In the genomic region with DNA sequence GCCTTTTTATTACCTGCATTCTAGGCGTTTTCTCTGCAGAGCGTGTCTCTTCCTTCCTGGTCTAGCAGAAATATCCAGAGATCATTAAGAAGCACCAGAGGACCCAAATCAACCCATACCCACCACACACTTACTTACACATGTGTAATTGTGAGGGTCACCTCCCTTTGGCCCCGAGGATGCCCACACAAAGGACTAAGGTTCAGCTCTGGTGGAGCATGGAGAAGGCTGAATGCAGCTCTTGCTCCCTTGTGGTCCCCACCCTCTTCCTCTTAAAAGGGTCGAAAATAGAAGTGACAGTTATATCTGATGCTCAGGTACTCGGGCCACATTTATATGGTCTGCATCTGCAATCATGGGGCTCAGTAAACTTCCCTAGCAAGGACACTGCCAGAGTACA, we compare ENCODE assay signal across 24 mouse cellular contexts.
DNase-seq lines count a peak whose midpoint lies in the region; ATAC-seq and TF ChIP-seq lines count a peak whose summit lies in the region.
"Had no signal": no experiment of that assay in that cellular context is flagged by ENCODE, and none has a peak within 500 bp of the region (broad histone marks: within the 10 kb centered on the region; RNA-seq: fewer than 3 reads in every experiment).

No protein-coding gene starts in this region.

- H3K27ac ChIP-seq in neural tube, embryonic 11.5 days (ENCODE audit: low read depth, low read length) = peak overlapping the region; percentile 11; the same call in 1 of the 2 replicates
- no peak overlapping the region for H3K27ac ChIP-seq in hindbrain, postnatal 0 days
- peak overlapping the region; percentile 65 for H3K27ac ChIP-seq in neural tube, embryonic 15.5 days (replicated peaks)
- H3K27ac ChIP-seq: embryonic facial prominence, embryonic 15.5 days; forebrain, embryonic 10.5 days; heart, embryonic 15.5 days had no signal

- DNase-seq in heart, adult 11 months = peak; percentile 65
- DNase-seq in heart, postnatal 25 days (ENCODE audit: low spot score) = no peak
- no peak for DNase-seq in neural tube, embryonic 11.5 days (ENCODE audit: low spot score)
- DNase-seq in neural tube, embryonic 10.5 days (ENCODE audit: extremely low spot score, low spot score) = no peak
- DNase-seq in hindbrain, postnatal 0 days (ENCODE audit: low spot score) = no peak
- no peak for DNase-seq in ovary, postnatal 36 days (ENCODE audit: low spot score)
- DNase-seq in kidney, postnatal 14 days = no peak
- DNase-seq: adrenal gland, adult 8-10 months; adrenal gland, postnatal 36 days; B cell, adult 2 months; cerebellum, adult 2 months; cerebellum, postnatal 10 days; gastrocnemius, postnatal 36 days; heart, adult 18-20 months; heart, postnatal 14 days had no signal

- no peak overlapping the region for H3K4me3 ChIP-seq in neural tube, embryonic 11.5 days (ENCODE audit: low read depth, low read length)
- no peak overlapping the region for H3K4me3 ChIP-seq in hindbrain, postnatal 0 days (ENCODE audit: low read length)
- no peak overlapping the region for H3K4me3 ChIP-seq in neural tube, embryonic 15.5 days (replicated peaks)
- H3K4me3 ChIP-seq: embryonic facial prominence, embryonic 15.5 days; erythroblast, embryonic 14.5 days; forebrain, embryonic 10.5 days; heart, embryonic 15.5 days had no signal

- no peak overlapping the region for H3K4me2 ChIP-seq in neural tube, embryonic 11.5 days (ENCODE audit: low read depth)
- 0 out of 2 replicates have a peak overlapping the region, but pooled peaks have one; percentile 2 for H3K4me2 ChIP-seq in hindbrain, postnatal 0 days (ENCODE audit: low read depth, low read length)
- H3K4me2 ChIP-seq in neural tube, embryonic 15.5 days = peak overlapping the region; percentile 32; the same call in 1 of the 2 replicates
- H3K4me2 ChIP-seq: embryonic facial prominence, embryonic 15.5 days; heart, embryonic 11.5 days; heart, embryonic 15.5 days had no signal

- H3K9me3 ChIP-seq in neural tube, embryonic 11.5 days (ENCODE audit: control insufficient read depth, low read length) = no peaks in the 10 kb centered on the region
- no peaks in the 10 kb centered on the region for H3K9me3 ChIP-seq in hindbrain, postnatal 0 days (ENCODE audit: low read length)
- no peaks in the 10 kb centered on the region for H3K9me3 ChIP-seq in neural tube, embryonic 15.5 days (replicated peaks)
- H3K9me3 ChIP-seq: embryonic facial prominence, embryonic 15.5 days; forebrain, embryonic 10.5 days; heart, embryonic 15.5 days had no signal

- ATAC-seq in neural tube, embryonic 11.5 days (ENCODE audit: insufficient read depth, low FRiP score, low TSS enrichment) = no peak
- ATAC-seq in hindbrain, postnatal 0 days = no peak
- ATAC-seq in neural tube, embryonic 15.5 days (ENCODE audit: low FRiP score) = no peak
- ATAC-seq: CD4-positive, CD25-positive, alpha-beta regulatory T cell, adult 4 months; forebrain, embryonic 14.5 days had no signal

- H3K27me3 ChIP-seq in neural tube, embryonic 11.5 days (ENCODE audit: control insufficient read depth, insufficient read depth, low read length) = no peaks in the 10 kb centered on the region
- H3K27me3 ChIP-seq in hindbrain, postnatal 0 days (ENCODE audit: insufficient read depth, low read length) = no peaks in the 10 kb centered on the region
- H3K27me3 ChIP-seq in neural tube, embryonic 15.5 days (replicated peaks) = no peaks in the 10 kb centered on the region
- H3K27me3 ChIP-seq: embryonic facial prominence, embryonic 15.5 days; heart, embryonic 15.5 days had no signal

- H3K9ac ChIP-seq in neural tube, embryonic 11.5 days (ENCODE audit: low read length) = no peak overlapping the region
- no peak overlapping the region for H3K9ac ChIP-seq in hindbrain, postnatal 0 days (replicated peaks; ENCODE audit: low read length)
- no peak overlapping the region for H3K9ac ChIP-seq in neural tube, embryonic 15.5 days (replicated peaks)
- H3K9ac ChIP-seq: embryonic facial prominence, embryonic 15.5 days; heart, embryonic 15.5 days had no signal

- H3K36me3 ChIP-seq in neural tube, embryonic 11.5 days (ENCODE audit: control insufficient read depth, insufficient read depth, low read length) = no peaks in the 10 kb centered on the region
- no peaks in the 10 kb centered on the region for H3K36me3 ChIP-seq in hindbrain, postnatal 0 days (ENCODE audit: insufficient read depth, low read length)
- H3K36me3 ChIP-seq in neural tube, embryonic 15.5 days = no peaks in the 10 kb centered on the region
- H3K36me3 ChIP-seq: embryonic facial prominence, embryonic 15.5 days; forebrain, embryonic 10.5 days; G1E; heart, embryonic 15.5 days had no signal

- H3K4me1 ChIP-seq in neural tube, embryonic 11.5 days (ENCODE audit: control insufficient read depth, insufficient read depth, low read length) = peaks cover 5% of the 10 kb centered on the region; the same call in 1 of the 2 replicates
- no peaks in the 10 kb centered on the region for H3K4me1 ChIP-seq in hindbrain, postnatal 0 days (ENCODE audit: insufficient read depth, low read length)
- H3K4me1 ChIP-seq in neural tube, embryonic 15.5 days = peaks cover 11% of the 10 kb centered on the region
- H3K4me1 ChIP-seq: embryonic facial prominence, embryonic 15.5 days; forebrain, embryonic 10.5 days; heart, embryonic 15.5 days had no signal

- TF ChIP-seq CTCF in hindbrain, postnatal 0 days (IDR thresholded peaks at IDR 0.05; ENCODE audit: low read depth) = no peak

- 48% methylated on average over 5 of the region's 5 CpGs for WGBS in neural tube, embryonic 11.5 days
- 44% methylated on average over 5 of the region's 5 CpGs for WGBS in hindbrain, postnatal 0 days
- 40% methylated on average over 5 of the region's 5 CpGs for WGBS in neural tube, embryonic 15.5 days

- intact Hi-C loops in heart, postnatal 25 days (cut with DNase I) = no loop called here
